Comparison of ENCODE assay signal across 10 mouse cellular contexts in genomic region chr8:26272110-26272509, GRCm38 (mm10).
DNase-seq lines count a peak whose midpoint lies in the region; ATAC-seq and TF ChIP-seq lines count a peak whose summit lies in the region.
"Had no signal": no experiment of that assay in that cellular context is flagged by ENCODE, and none has a peak within 500 bp of the region (broad histone marks: within the 10 kb centered on the region; RNA-seq: fewer than 3 reads in every experiment).

No protein-coding gene starts in this region.

- 0 out of 2 replicates have a peak, but pooled peaks cover 2% of the 10 kb centered on the region for H3K27me3 ChIP-seq in hindbrain, embryonic 11.5 days (ENCODE audit: control insufficient read depth, insufficient read depth, low read length)
- peaks cover 12% of the 10 kb centered on the region for H3K27me3 ChIP-seq in hindbrain, embryonic 12.5 days
- H3K27me3 ChIP-seq in stomach, postnatal 0 days (ENCODE audit: control insufficient read depth, insufficient read depth, low read length), result no peaks in the 10 kb centered on the region
- peaks cover 24% of the 10 kb centered on the region for H3K27me3 ChIP-seq in hindbrain, embryonic 13.5 days

- TF ChIP-seq CTCF in embryonic fibroblast, embryonic 13.5 days (IDR thresholded peaks at IDR 0.05; ENCODE audit: borderline replicate concordance, insufficient read depth, low read length), result 0 out of 2 replicates have a peak, but pooled peaks have one; percentile 34
- TF ChIP-seq CTCF in stomach, postnatal 0 days (IDR thresholded peaks at IDR 0.05; ENCODE audit: low read depth), result peak; percentile 65

- no peaks in the 10 kb centered on the region for H3K9me3 ChIP-seq in hindbrain, embryonic 11.5 days (ENCODE audit: control insufficient read depth, low read length)
- H3K9me3 ChIP-seq in hindbrain, embryonic 12.5 days (replicated peaks), result no peaks in the 10 kb centered on the region
- H3K9me3 ChIP-seq in stomach, postnatal 0 days (ENCODE audit: control insufficient read depth, low read length), result no peaks in the 10 kb centered on the region
- H3K9me3 ChIP-seq in hindbrain, embryonic 13.5 days, result no peaks in the 10 kb centered on the region
- H3K9me3 ChIP-seq: embryonic facial prominence, embryonic 12.5 days had no signal

- peak; percentile 62 for DNase-seq in hindbrain, embryonic 11.5 days (ENCODE audit: low spot score)
- peak; percentile 9 for DNase-seq in urinary bladder, postnatal 14 days (ENCODE audit: low spot score)
- DNase-seq in urinary bladder, postnatal 25 days (ENCODE audit: low spot score), result no peak
- DNase-seq in stomach, postnatal 0 days (ENCODE audit: low spot score), result peak; percentile 25
- no peak for DNase-seq in heart, adult 8-10 months (ENCODE audit: low spot score)
- DNase-seq: heart, postnatal 36 days had no signal

- no peak overlapping the region for H3K27ac ChIP-seq in hindbrain, embryonic 11.5 days (ENCODE audit: low read depth, low read length)
- no peak overlapping the region for H3K27ac ChIP-seq in hindbrain, embryonic 12.5 days
- H3K27ac ChIP-seq in embryonic fibroblast, embryonic 13.5 days (ENCODE audit: insufficient read depth, low read length), result no peak overlapping the region
- no peak overlapping the region for H3K27ac ChIP-seq in stomach, postnatal 0 days (replicated peaks)
- H3K27ac ChIP-seq in hindbrain, embryonic 13.5 days, result no peak overlapping the region

- no peak overlapping the region for H3K4me2 ChIP-seq in hindbrain, embryonic 11.5 days (replicated peaks; ENCODE audit: low read depth, low read length)
- no peak overlapping the region for H3K4me2 ChIP-seq in hindbrain, embryonic 12.5 days (replicated peaks)
- H3K4me2 ChIP-seq in stomach, postnatal 0 days (replicated peaks; ENCODE audit: low read depth), result no peak overlapping the region
- H3K4me2 ChIP-seq in hindbrain, embryonic 13.5 days, result no peak overlapping the region

- TF ChIP-seq EP300 in stomach, postnatal 0 days (optimal IDR thresholded peaks at IDR 0.05), result no peak

- whole genome bisulfite sequencing in hindbrain, embryonic 11.5 days, result 28% methylated on average over 4 of the region's 4 CpGs
- WGBS in hindbrain, embryonic 12.5 days, result 28% methylated on average over 4 of the region's 4 CpGs
- WGBS in stomach, postnatal 0 days, result 44% methylated on average over 4 of the region's 4 CpGs
- 34% methylated on average over 4 of the region's 4 CpGs for WGBS in hindbrain, embryonic 13.5 days

- no peaks in the 10 kb centered on the region for H3K36me3 ChIP-seq in hindbrain, embryonic 11.5 days (ENCODE audit: control insufficient read depth, insufficient read depth, low read length)
- no peaks in the 10 kb centered on the region for H3K36me3 ChIP-seq in hindbrain, embryonic 12.5 days
- no peaks in the 10 kb centered on the region for H3K36me3 ChIP-seq in stomach, postnatal 0 days (ENCODE audit: control insufficient read depth, insufficient read depth, low read length)
- no peaks in the 10 kb centered on the region for H3K36me3 ChIP-seq in hindbrain, embryonic 13.5 days
- H3K36me3 ChIP-seq: embryonic facial prominence, embryonic 12.5 days had no signal

- 0 out of 2 replicates have a peak, but pooled peaks cover 4% of the 10 kb centered on the region for H3K4me1 ChIP-seq in hindbrain, embryonic 11.5 days (replicated peaks; ENCODE audit: control insufficient read depth, insufficient read depth, low read length)
- H3K4me1 ChIP-seq in hindbrain, embryonic 12.5 days, result peaks cover 33% of the 10 kb centered on the region
- no peaks in the 10 kb centered on the region for H3K4me1 ChIP-seq in embryonic fibroblast, embryonic 13.5 days (ENCODE audit: control insufficient read depth, insufficient read depth, low read length)
- no peaks in the 10 kb centered on the region for H3K4me1 ChIP-seq in stomach, postnatal 0 days (replicated peaks; ENCODE audit: control insufficient read depth, insufficient read depth)
- H3K4me1 ChIP-seq in hindbrain, embryonic 13.5 days (replicated peaks), result peaks cover 33% of the 10 kb centered on the region

- no peak overlapping the region for H3K4me3 ChIP-seq in hindbrain, embryonic 11.5 days (ENCODE audit: low read depth, low read length)
- H3K4me3 ChIP-seq in hindbrain, embryonic 12.5 days, result no peak overlapping the region
- no peak overlapping the region for H3K4me3 ChIP-seq in embryonic fibroblast, embryonic 13.5 days (ENCODE audit: insufficient read depth, low read length)
- no peak overlapping the region for H3K4me3 ChIP-seq in stomach, postnatal 0 days (ENCODE audit: low read depth, low read length)
- H3K4me3 ChIP-seq in hindbrain, embryonic 13.5 days, result no peak overlapping the region
- H3K4me3 ChIP-seq: embryonic facial prominence, embryonic 12.5 days had no signal

- no peak for TF ChIP-seq POLR2A in embryonic fibroblast, embryonic 13.5 days (IDR thresholded peaks at IDR 0.05; ENCODE audit: low read depth, low read length)

- H3K9ac ChIP-seq in hindbrain, embryonic 11.5 days (ENCODE audit: low read depth, low read length), result no peak overlapping the region
- no peak overlapping the region for H3K9ac ChIP-seq in hindbrain, embryonic 12.5 days
- H3K9ac ChIP-seq in stomach, postnatal 0 days (ENCODE audit: low read length), result no peak overlapping the region
- H3K9ac ChIP-seq in hindbrain, embryonic 13.5 days, result no peak overlapping the region
- H3K9ac ChIP-seq: embryonic facial prominence, embryonic 12.5 days had no signal

- ATAC-seq in hindbrain, embryonic 11.5 days (ENCODE audit: low FRiP score), result no peak
- no peak for ATAC-seq in hindbrain, embryonic 12.5 days (ENCODE audit: low FRiP score)
- no peak for ATAC-seq in stomach, postnatal 0 days (ENCODE audit: low FRiP score, low TSS enrichment)
- ATAC-seq in hindbrain, embryonic 13.5 days (ENCODE audit: low FRiP score), result no peak

Comparison
In these comparisons a context has a peak if more than half of its experiments do, and no peak if none do; other contexts are left out.
1. DNase-seq: peak in hindbrain, embryonic 11.5 days (single experiment), urinary bladder, postnatal 14 days (single experiment) and stomach, postnatal 0 days (single experiment); none in urinary bladder, postnatal 25 days (single experiment) and heart, adult 8-10 months (single experiment).